Mouse (Mus musculus): ENCODE data around the gene Gm21988. TPM values are rescaled to one million over a fixed set of nuclear protein-coding genes. Genes with fewer than 3 reads are reported as not detected.

The Gm21988 gene
- polyA plus RNA-seq (2012; rRNA removed) = 4.5 and 4.8 TPM in 2 replicates
- 4.2 and 4.4 TPM in 2 replicates for polyA plus RNA-seq (2014; fragmentation: Nextera tagmentation; extraction: Ambion mirVana)

DNA sequence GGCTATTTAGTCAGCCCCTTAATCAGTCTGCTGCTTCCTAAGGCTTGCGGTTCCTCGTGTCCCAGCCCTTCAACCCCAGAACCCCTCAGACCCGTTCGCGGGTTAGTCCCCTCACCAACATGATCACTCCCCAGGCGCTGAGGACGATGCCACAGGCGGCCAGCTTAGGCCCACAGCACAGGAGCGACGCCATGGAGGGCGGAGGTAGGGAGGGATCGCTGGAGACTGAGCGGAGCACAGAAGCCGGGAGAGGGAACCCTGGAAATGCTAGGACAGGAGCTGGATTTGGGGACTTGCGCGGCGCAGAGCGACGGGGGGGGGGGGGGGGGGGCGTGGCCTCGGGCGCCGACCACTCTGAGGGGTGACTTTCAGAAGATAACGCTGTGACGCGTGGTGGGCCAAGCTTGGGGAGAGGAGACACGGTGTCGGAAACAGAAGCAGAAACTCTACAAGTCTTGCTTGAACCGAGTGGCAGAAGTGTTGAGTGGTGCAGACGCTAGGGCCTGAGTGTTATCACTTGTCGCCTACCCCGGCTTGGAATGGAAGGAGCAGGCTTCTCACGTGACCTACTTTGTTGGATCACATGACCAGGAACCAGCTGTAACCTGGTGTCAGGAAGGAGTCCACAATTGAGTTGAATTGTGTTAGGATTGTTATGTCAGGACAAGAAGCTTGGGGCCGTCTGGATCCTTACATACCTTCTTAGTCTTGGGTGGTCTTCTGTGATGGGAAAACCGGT lies at the start of gene Gm21988, which contains the start of gene Rnasek:
Gm21988 (minus strand) TSS at position 290 of the 739 bp plus-strand sequence.
Rnasek (minus strand) TSS at position 302 of the 739 bp plus-strand sequence.
- ATAC-seq (ENCODE audit: insufficient read depth) (peak; percentile 29), DNase-seq (ENCODE audit: low read depth in 3 of 3, low spot score in 3 of 3) (peak; percentile 76 to 79 (median 77))
- Histone ChIP-seq H3K9ac (replicated peaks) (peak within 1 kb of the TSS; percentile 96), H3K4me3 (ENCODE audit: insufficient read depth in 1 of 2, low read depth in 2 of 2, low read length in 2 of 2) (peak within 1 kb of the TSS; percentile 86 to 87), H3K27ac (peak within 1 kb of the TSS; percentile 96), H3K27me3 (ENCODE audit: control insufficient read depth, insufficient read depth, low read length) (no peaks in the 10 kb centered on the region), H3K36me3 (replicated peaks; ENCODE audit: control insufficient read depth, insufficient read depth, low read depth) (peaks cover 5% of the 10 kb centered on the region), H3K4me2 (ENCODE audit: low read depth) (peak within 1 kb of the TSS; percentile 99), H3K4me1 (replicated peaks; ENCODE audit: control insufficient read depth in 2 of 2, insufficient read depth in 2 of 2, low read length in 1 of 2) (peaks cover 15 to 28% of the 10 kb centered on the region in 2 experiments), H3K9me3 (ENCODE audit: control insufficient read depth, low read length) (no peaks in the 10 kb centered on the region)
- TF ChIP-seq CTCF (IDR thresholded peaks at IDR 0.05; ENCODE audit: low read depth) (no peak), EP300 (IDR thresholded peaks at IDR 0.05; ENCODE audit: low read depth) (peak; percentile 45; the same call in 1 of the 2 replicates)
- under 1% methylated on average over 32 of the region's 35 CpGs for WGBS (ENCODE audit: insufficient replicate concordance)

GRCm38 (mm10) chr11:70289236-70289635 lies 49.6 kb upstream of the Gm21988 start:
- 51% methylated on average over 6 of the region's 6 CpGs for WGBS (ENCODE audit: insufficient replicate concordance)
- Histone ChIP-seq H3K9me3 (ENCODE audit: control insufficient read depth, low read length) (no peaks in the 10 kb centered on the region), H3K9ac (replicated peaks) (no peak overlapping the region), H3K27me3 (ENCODE audit: control insufficient read depth, insufficient read depth, low read length) (no peaks in the 10 kb centered on the region), H3K27ac (no peak overlapping the region), H3K36me3 (replicated peaks; ENCODE audit: control insufficient read depth, insufficient read depth, low read depth) (no peaks in the 10 kb centered on the region), H3K4me1 (replicated peaks; ENCODE audit: control insufficient read depth in 2 of 2, insufficient read depth in 2 of 2, low read length in 1 of 2) (0 out of 4 replicates have a peak, but pooled peaks cover 0 to 2% of the 10 kb centered on the region in 2 experiments), H3K4me3 (ENCODE audit: insufficient read depth in 1 of 2, low read depth in 2 of 2, low read length in 2 of 2) (no peak overlapping the region), H3K4me2 (ENCODE audit: low read depth) (no peak overlapping the region)
- DNase-seq (ENCODE audit: low read depth in 3 of 3, low spot score in 3 of 3) = no peak
- TF ChIP-seq CTCF (IDR thresholded peaks at IDR 0.05; ENCODE audit: low read depth) (no peak), EP300 (IDR thresholded peaks at IDR 0.05; ENCODE audit: low read depth) (no peak)
- no peak for ATAC-seq (ENCODE audit: insufficient read depth)

GRCm38 (mm10) chr11:70288102-70288501 lies 48.5 kb upstream of the Gm21988 start:
- 0 out of 4 replicates have a peak, but pooled peaks cover 0 to 2% of the 10 kb centered on the region in 2 experiments for H3K4me1 ChIP-seq (replicated peaks; ENCODE audit: control insufficient read depth in 2 of 2, insufficient read depth in 2 of 2, low read length in 1 of 2)
- 78% methylated on average over 10 of the region's 10 CpGs for WGBS (ENCODE audit: insufficient replicate concordance)
- DNase-seq (ENCODE audit: low read depth in 3 of 3, low spot score in 3 of 3) (no peak), ATAC-seq (ENCODE audit: insufficient read depth) (no peak)
- no peak overlapping the region for H3K9ac ChIP-seq (replicated peaks)
- no peak overlapping the region for H3K4me3 ChIP-seq (ENCODE audit: insufficient read depth in 1 of 2, low read depth in 2 of 2, low read length in 2 of 2)
- no peaks in the 10 kb centered on the region for H3K27me3 ChIP-seq (ENCODE audit: control insufficient read depth, insufficient read depth, low read length)
- no peak overlapping the region for H3K27ac ChIP-seq
- TF ChIP-seq EP300 (IDR thresholded peaks at IDR 0.05; ENCODE audit: low read depth) (no peak), CTCF (IDR thresholded peaks at IDR 0.05; ENCODE audit: low read depth) (no peak)
- no peaks in the 10 kb centered on the region for H3K36me3 ChIP-seq (replicated peaks; ENCODE audit: control insufficient read depth, insufficient read depth, low read depth)
- H3K4me2 ChIP-seq (ENCODE audit: low read depth) = no peak overlapping the region
- H3K9me3 ChIP-seq (ENCODE audit: control insufficient read depth, low read length) = no peaks in the 10 kb centered on the region

- TF ChIP-seq EP300 (IDR thresholded peaks at IDR 0.05; ENCODE audit: low read depth) (no peak), CTCF (IDR thresholded peaks at IDR 0.05; ENCODE audit: low read depth) (no peak)
- 58% methylated on average over 5 of the region's 5 CpGs for WGBS (ENCODE audit: insufficient replicate concordance)
- Histone ChIP-seq H3K4me1 (replicated peaks; ENCODE audit: control insufficient read depth in 2 of 2, insufficient read depth in 2 of 2, low read length in 1 of 2) (0 out of 4 replicates have a peak, but pooled peaks cover 0 to 2% of the 10 kb centered on the region in 2 experiments), H3K9ac (replicated peaks) (no peak overlapping the region), H3K27me3 (ENCODE audit: control insufficient read depth, insufficient read depth, low read length) (no peaks in the 10 kb centered on the region), H3K27ac (no peak overlapping the region), H3K4me3 (ENCODE audit: insufficient read depth in 1 of 2, low read depth in 2 of 2, low read length in 2 of 2) (no peak overlapping the region), H3K4me2 (ENCODE audit: low read depth) (no peak overlapping the region), H3K36me3 (replicated peaks; ENCODE audit: control insufficient read depth, insufficient read depth, low read depth) (no peaks in the 10 kb centered on the region), H3K9me3 (ENCODE audit: control insufficient read depth, low read length) (no peaks in the 10 kb centered on the region)
- no peak for ATAC-seq (ENCODE audit: insufficient read depth)
- no peak for DNase-seq (ENCODE audit: low read depth in 3 of 3, low spot score in 3 of 3)
Observed at GRCm38 (mm10) chr11:70285686-70286085, 46.1 kb upstream of the Gm21988 start.

- Histone ChIP-seq H3K9me3 (ENCODE audit: control insufficient read depth, low read length) (no peaks in the 10 kb centered on the region), H3K27ac (no peak overlapping the region), H3K27me3 (ENCODE audit: control insufficient read depth, insufficient read depth, low read length) (no peaks in the 10 kb centered on the region), H3K4me1 (replicated peaks; ENCODE audit: control insufficient read depth in 2 of 2, insufficient read depth in 2 of 2, low read length in 1 of 2) (peaks cover 0 to 4% of the 10 kb centered on the region in 2 experiments; a peak in 2 of 4 replicates), H3K9ac (replicated peaks) (no peak overlapping the region), H3K36me3 (replicated peaks; ENCODE audit: control insufficient read depth, insufficient read depth, low read depth) (no peaks in the 10 kb centered on the region), H3K4me3 (ENCODE audit: insufficient read depth in 1 of 2, low read depth in 2 of 2, low read length in 2 of 2) (no peak overlapping the region), H3K4me2 (ENCODE audit: low read depth) (no peak overlapping the region)
- TF ChIP-seq CTCF (IDR thresholded peaks at IDR 0.05; ENCODE audit: low read depth) = no peak
- no peak for TF ChIP-seq EP300 (IDR thresholded peaks at IDR 0.05; ENCODE audit: low read depth)
- ATAC-seq (ENCODE audit: insufficient read depth) (no peak), DNase-seq (ENCODE audit: low read depth in 3 of 3, low spot score in 3 of 3) (no peak)
- WGBS (ENCODE audit: insufficient replicate concordance) = 47% methylated on average over 3 of the region's 3 CpGs
Observed at GRCm38 (mm10) chr11:70284757-70285156, 45.1 kb upstream of the Gm21988 start.
